Mouse (Mus musculus) embryonic facial prominence, embryonic 12.5 days (tissue): ENCODE data around the gene Cd300c2. TPM values are rescaled to one million over a fixed set of nuclear protein-coding genes. Genes with fewer than 3 reads are reported as not detected.
"Not testable (repeated sequence)": the region's sequence is repeated elsewhere in the genome, so short reads cannot be mapped to it uniquely, and the experiment has no call there.

ENCODE experiments used
- ATAC-seq: fragments of 200-750 bp; cut with Nextera tagmentation; 2 replicates; pipeline ENCODE4 v1.8.0; 2017; ENCODE audit not compliant: insufficient number of reproducible peaks, insufficient read depth, low FRiP score, low TSS enrichment
- H3K27ac ChIP-seq: fragments of 300-500 bp; sonication (generic); 2 replicates; pipeline ENCODE4 v1.5.1; 2016; ENCODE audit warnings: mild to moderate bottlenecking
- H3K27me3 ChIP-seq: fragments of 300-500 bp; sonication (generic); 2 replicates; pipeline ENCODE4 v1.6.1; 2016; ENCODE audit warnings: mild to moderate bottlenecking, moderate library complexity
- H3K36me3 ChIP-seq: fragments of 300-500 bp; sonication (generic); 2 replicates; pipeline ENCODE4 v1.6.1; 2016; ENCODE audit warnings: mild to moderate bottlenecking
- H3K4me1 ChIP-seq: fragments of 300-500 bp; sonication (generic); 2 replicates; pipeline ENCODE4 v1.6.1; 2016
- H3K4me2 ChIP-seq: fragments of 300-500 bp; sonication (generic); replicated peaks from 2 replicates; pipeline ENCODE4 v1.6.1; 2016; ENCODE audit warnings: mild to moderate bottlenecking, moderate library complexity
- H3K4me3 ChIP-seq: fragments of 300-500 bp; sonication (generic); 2 replicates; pipeline ENCODE4 v1.5.1; 2016; ENCODE audit warnings: mild to moderate bottlenecking
- H3K9ac ChIP-seq: fragments of 300-500 bp; sonication (generic); 2 replicates; pipeline ENCODE4 v1.6.1; 2016; ENCODE audit warnings: mild to moderate bottlenecking, moderate library complexity
- H3K9me3 ChIP-seq: fragments of 300-500 bp; sonication (generic); 2 replicates; pipeline ENCODE4 v1.6.1; 2016; ENCODE audit warnings: mild to moderate bottlenecking, moderate library complexity
- WGBS: fragments of 180-500 bp; shearing (Covaris S2); methylation state at CpG from one replicate; pipeline ENCODE4 v1.1.7; 2016; 5-methylcytosine and 5-hydroxymethylcytosine counted together
- polyA plus RNA-seq: library from polyadenylated mRNA; unstranded; fragments of >200 nt; fragmentation: Nextera tagmentation; extraction: Ambion mirVana; gene quantifications from 2 replicates; pipeline ENCODE4 v1.2.1, GENCODE M21; 2016

Cd300c2 gene
- 0.95 and 0.97 TPM in 2 replicates for polyA plus RNA-seq

GRCm38 (mm10) chr11:115001474-115002040 is at the start of gene Cd300c2:
Gene Cd300c2, minus strand, starts transcription at chr11:115001880.
- no peak within 1 kb of the TSS for H3K9ac ChIP-seq
- no peak within 1 kb of the TSS for H3K4me3 ChIP-seq
- no peaks in the 10 kb centered on the region for H3K4me1 ChIP-seq
- 83% methylated on average over 7 of the region's 7 CpGs for WGBS
- no peaks in the 10 kb centered on the region for H3K36me3 ChIP-seq
- no peaks in the 10 kb centered on the region for H3K9me3 ChIP-seq
- no peak within 1 kb of the TSS for H3K27ac ChIP-seq
- no peak within 1 kb of the TSS for H3K4me2 ChIP-seq
- ATAC-seq = no peak
- peaks cover 3% of the 10 kb centered on the region; the same call in 1 of the 2 replicates for H3K27me3 ChIP-seq

GRCm38 (mm10) chr11:115049282-115049895 is 47.7 kb upstream of the Cd300c2 start:
- Histone ChIP-seq H3K4me1 (no peaks in the 10 kb centered on the region), H3K4me3 (no peak overlapping the region), H3K27ac (no peak overlapping the region), H3K4me2 (no peak overlapping the region), H3K27me3 (no peaks in the 10 kb centered on the region), H3K9ac (no peak overlapping the region), H3K9me3 (no peaks in the 10 kb centered on the region), H3K36me3 (no peaks in the 10 kb centered on the region)
- whole genome bisulfite sequencing = 51% methylated on average over 3 of the region's 3 CpGs
- no peak for ATAC-seq

GRCm38 (mm10) chr11:115048259-115048658 is 46.6 kb upstream of the Cd300c2 start, which contains the start of gene Cd300ld3:
Gene Cd300ld3, minus strand, starts transcription at chr11:115048409.
- 74% methylated on average over 2 of the region's 2 CpGs for WGBS
- no peaks in the 10 kb centered on the region for H3K9me3 ChIP-seq
- no peak for ATAC-seq

GRCm38 (mm10) chr11:115037669-115038068 is 36.0 kb upstream of the Cd300c2 start, which contains the start of gene Cd300ld5:
Gene Cd300ld5, minus strand, starts transcription at chr11:115037769.
- not testable (repeated sequence) for H3K9me3 ChIP-seq, H3K4me2 ChIP-seq, H3K4me3 ChIP-seq, H3K4me1 ChIP-seq, H3K27ac ChIP-seq, ATAC-seq, H3K36me3 ChIP-seq, H3K9ac ChIP-seq, H3K27me3 ChIP-seq
- no CpG with 5 or more reads among the region's 6 CpGs for WGBS

More at GRCm38 (mm10) chr11:115048259-115048658, 46.6 kb upstream of the Cd300c2 start, which contains the start of gene Cd300ld3:
- no peak within 1 kb of the TSS for H3K4me3 ChIP-seq
- H3K4me2 ChIP-seq = no peak within 1 kb of the TSS
- H3K27ac ChIP-seq = no peak within 1 kb of the TSS
- no peaks in the 10 kb centered on the region for H3K36me3 ChIP-seq
- no peaks in the 10 kb centered on the region for H3K4me1 ChIP-seq
- no peaks in the 10 kb centered on the region for H3K27me3 ChIP-seq
- H3K9ac ChIP-seq = no peak within 1 kb of the TSS

- not testable (repeated sequence) for H3K27ac ChIP-seq, ATAC-seq, H3K4me2 ChIP-seq, H3K4me1 ChIP-seq, H3K9ac ChIP-seq, H3K27me3 ChIP-seq, H3K9me3 ChIP-seq, H3K4me3 ChIP-seq, H3K36me3 ChIP-seq
- WGBS = no CpG with 5 or more reads among the region's 6 CpGs
These were observed 25.2 kb upstream of the Cd300c2 start, which contains the start of gene Cd300ld4 for GRCm38 (mm10) chr11:115026912-115027311. Gene Cd300ld4, minus strand, starts transcription at chr11:115027012.

GRCm38 (mm10) chr11:115016093-115016492 is 14.4 kb upstream of the Cd300c2 start, which contains the start of gene Cd300ld2:
Gene Cd300ld2, minus strand, starts transcription at chr11:115016193.
- no CpG with 5 or more reads among the region's 7 CpGs for whole genome bisulfite sequencing
- not testable (repeated sequence) for ATAC-seq, H3K36me3 ChIP-seq, H3K4me3 ChIP-seq, H3K4me2 ChIP-seq, H3K27me3 ChIP-seq, H3K9me3 ChIP-seq, H3K4me1 ChIP-seq, H3K9ac ChIP-seq, H3K27ac ChIP-seq

GRCm38 (mm10) chr11:115004070-115004469 is 2.4 kb upstream of the Cd300c2 start:
- Histone ChIP-seq H3K27me3 (peaks cover 3% of the 10 kb centered on the region; the same call in 1 of the 2 replicates), H3K9me3 (no peaks in the 10 kb centered on the region), H3K27ac (no peak overlapping the region), H3K4me1 (no peaks in the 10 kb centered on the region), H3K9ac (no peak overlapping the region), H3K36me3 (no peaks in the 10 kb centered on the region), H3K4me2 (no peak overlapping the region), H3K4me3 (no peak overlapping the region)
- no peak for ATAC-seq
- 82% methylated on average over 5 of the region's 5 CpGs for WGBS

GRCm38 (mm10) chr11:114989793-114990192 is 11.9 kb downstream of the Cd300c2 start, which contains the start of gene Cd300ld:
Gene Cd300ld, minus strand, starts transcription at chr11:114989922.
- Histone ChIP-seq H3K4me1 (no peaks in the 10 kb centered on the region; the same call in 1 of the 2 replicates), H3K4me3 (no peak within 1 kb of the TSS), H3K36me3 (no peaks in the 10 kb centered on the region), H3K9me3 (no peaks in the 10 kb centered on the region), H3K27ac (no peak within 1 kb of the TSS), H3K27me3 (no peaks in the 10 kb centered on the region), H3K9ac (no peak within 1 kb of the TSS), H3K4me2 (no peak within 1 kb of the TSS)
- whole genome bisulfite sequencing = 78% methylated on average over 4 of the region's 4 CpGs
- no peak for ATAC-seq

GRCm38 (mm10) chr11:114981866-114982265 is 19.8 kb downstream of the Cd300c2 start:
- Histone ChIP-seq H3K4me1 (no peaks in the 10 kb centered on the region; the same call in 1 of the 2 replicates), H3K27ac (no peak overlapping the region), H3K36me3 (no peaks in the 10 kb centered on the region), H3K9ac (no peak overlapping the region), H3K9me3 (peaks cover 16% of the 10 kb centered on the region), H3K4me3 (no peak overlapping the region), H3K4me2 (no peak overlapping the region), H3K27me3 (no peaks in the 10 kb centered on the region)
- WGBS = 71% methylated on average over 3 of the region's 4 CpGs
- ATAC-seq = no peak

GRCm38 (mm10) chr11:114972726-114973125 is 29.0 kb downstream of the Cd300c2 start:
- 87% methylated on average over 10 of the region's 10 CpGs for WGBS
- Histone ChIP-seq H3K9ac (no peak overlapping the region), H3K27ac (no peak overlapping the region), H3K4me1 (no peaks in the 10 kb centered on the region), H3K36me3 (no peaks in the 10 kb centered on the region), H3K9me3 (peaks cover 6% of the 10 kb centered on the region; the same call in 1 of the 2 replicates), H3K4me2 (no peak overlapping the region), H3K4me3 (no peak overlapping the region), H3K27me3 (no peaks in the 10 kb centered on the region)
- ATAC-seq = no peak

- Histone ChIP-seq H3K4me1 (no peaks in the 10 kb centered on the region), H3K4me3 (no peak within 1 kb of the TSS), H3K27ac (no peak within 1 kb of the TSS), H3K9me3 (peaks cover 6% of the 10 kb centered on the region; the same call in 1 of the 2 replicates), H3K36me3 (no peaks in the 10 kb centered on the region), H3K4me2 (no peak within 1 kb of the TSS), H3K9ac (no peak within 1 kb of the TSS), H3K27me3 (no peaks in the 10 kb centered on the region)
- WGBS = 73% methylated on average over 9 of the region's 9 CpGs
- no peak for ATAC-seq
These were observed 32.9 kb downstream of the Cd300c2 start, which contains the start of gene Cd300c for GRCm38 (mm10) chr11:114968752-114969207. Gene Cd300c, minus strand, starts transcription at chr11:114969157.
